Mouse (Mus musculus): Measurements from ENCODE around the gene Map3k3.

GRCm38 (mm10) chr11:106102866-106103265 lies 18.5 kb downstream of the Map3k3 start:
- TF ChIP-seq CTCF (IDR thresholded peaks at IDR 0.05; ENCODE audit: low read depth, low read length) (no peak), POLR2A (IDR thresholded peaks at IDR 0.05; ENCODE audit: borderline replicate concordance, low read depth, low read length) (no peak)
